Mouse (Mus musculus): Measurements from ENCODE around the gene Sv2b.
"Not testable (repeated sequence)": the region's sequence is repeated elsewhere in the genome, so short reads cannot be mapped to it uniquely, and the experiment has no call there.

Sv2b gene

GRCm38 (mm10) chr7:75216180-75216579 lies 92.9 kb downstream of the Sv2b start:
- no peak for DNase-seq (ENCODE audit: low read depth, low spot score)

DNA sequence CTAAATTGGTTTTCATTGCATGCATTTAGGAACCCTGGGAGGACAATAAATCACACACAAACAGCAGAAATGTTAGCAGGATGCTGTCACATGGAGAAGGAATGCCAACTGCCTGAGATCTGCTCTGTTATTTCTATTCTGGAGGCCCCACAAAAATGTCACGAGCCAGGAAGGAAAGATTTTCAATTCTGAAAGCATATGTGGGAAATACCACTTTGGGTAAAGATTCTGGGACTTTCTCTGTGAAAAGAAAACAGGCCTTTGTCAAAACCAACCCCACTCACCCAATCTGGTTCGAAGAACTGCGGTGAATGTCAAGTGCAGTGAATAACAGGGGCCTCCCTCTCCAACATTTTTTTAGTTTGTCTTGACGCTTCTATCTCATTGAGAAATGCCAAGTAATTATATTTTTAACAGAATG lies 99.8 kb downstream of the Sv2b start:
- no peak for DNase-seq (ENCODE audit: low read depth, low spot score)

DNA sequence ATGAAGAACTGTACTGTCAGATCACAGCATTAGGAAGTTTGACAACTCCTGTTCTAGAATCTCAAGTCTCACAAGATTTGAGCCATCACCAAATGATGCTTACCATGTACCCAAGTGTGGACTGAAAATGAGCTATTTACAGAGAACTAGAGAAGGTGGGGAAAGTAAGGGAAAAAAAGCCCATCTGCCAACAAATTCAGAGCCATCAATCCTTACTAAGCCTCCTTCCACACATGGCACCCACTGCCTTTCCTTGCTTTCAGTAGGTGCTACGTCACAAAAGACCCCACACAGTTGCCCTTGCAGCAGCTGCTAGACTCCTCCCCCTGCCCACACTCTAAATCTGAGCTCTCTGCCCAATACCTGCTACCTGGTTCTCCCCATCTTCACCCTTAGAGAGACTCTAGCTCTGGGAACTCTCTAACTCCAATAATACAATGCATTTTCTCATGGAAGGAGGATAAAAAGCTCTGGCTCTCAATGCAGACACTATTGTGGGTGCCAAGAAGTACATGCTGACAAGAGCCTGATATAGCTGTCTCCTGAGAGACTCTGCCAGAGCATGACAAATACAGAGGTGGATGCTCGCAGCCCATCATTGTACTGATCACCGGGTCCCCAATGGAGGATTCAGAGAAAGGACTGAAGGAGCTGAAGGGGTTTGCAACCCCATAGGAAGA lies 101.0 kb downstream of the Sv2b start:
- no peak for DNase-seq (ENCODE audit: low read depth, low spot score)

DNA sequence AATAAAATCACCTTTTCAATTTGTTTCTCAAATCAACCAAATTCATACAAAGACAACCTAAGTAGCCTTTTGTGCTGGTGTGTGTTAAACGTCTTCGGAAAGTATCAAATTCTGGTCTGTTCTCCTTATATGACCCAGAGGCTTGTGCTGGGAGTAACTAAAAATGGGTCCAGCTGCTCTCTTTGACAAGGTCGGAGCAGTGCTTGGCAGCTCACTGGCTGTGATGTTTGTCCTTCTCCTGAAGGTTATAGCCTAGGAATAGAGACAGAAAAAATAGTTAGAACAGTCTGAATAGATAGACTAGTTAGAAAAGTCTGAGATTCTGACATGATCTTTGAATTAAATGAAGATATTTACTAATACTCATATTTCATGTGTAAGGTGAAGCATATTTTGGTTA lies 102.4 kb downstream of the Sv2b start:
- no peak for DNase-seq (ENCODE audit: low read depth, low spot score)

DNA sequence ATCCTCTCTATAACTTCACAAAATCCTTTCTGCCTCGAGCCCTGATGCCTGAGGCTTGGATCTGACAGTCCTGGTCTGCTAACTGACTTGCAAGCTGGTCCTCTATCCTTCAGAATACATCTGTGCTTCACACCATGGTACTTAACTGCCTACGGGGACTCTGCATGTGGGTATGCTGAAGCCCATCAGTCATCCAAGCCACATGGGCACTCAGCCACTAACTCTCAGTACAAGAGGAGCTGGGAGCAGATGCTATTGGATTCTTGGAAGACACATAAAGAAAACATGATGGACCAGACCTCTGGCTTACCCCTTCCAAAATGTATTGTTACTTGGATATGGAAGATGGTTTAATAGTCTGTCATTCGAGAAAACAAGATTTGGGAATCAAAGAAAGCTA lies 103.7 kb downstream of the Sv2b start:
- DNase-seq (ENCODE audit: low read depth, low spot score), result no peak

GRCm38 (mm10) chr7:75194919-75195230 lies 114.2 kb downstream of the Sv2b start:
- DNase-seq (ENCODE audit: low read depth, low spot score), result not testable (repeated sequence)

GRCm38 (mm10) chr7:75194158-75194918 lies 114.7 kb downstream of the Sv2b start:
- no peak for DNase-seq (ENCODE audit: low read depth, low spot score)

- no peak for DNase-seq (ENCODE audit: low read depth, low spot score)
These were observed 118.9 kb downstream of the Sv2b start for GRCm38 (mm10) chr7:75190192-75190591.

GRCm38 (mm10) chr7:75175042-75175441 lies 134.0 kb downstream of the Sv2b start:
- DNase-seq (ENCODE audit: low read depth, low spot score), result no peak

- DNase-seq (ENCODE audit: low read depth, low spot score), result no peak
These were observed 141.6 kb downstream of the Sv2b start for GRCm38 (mm10) chr7:75167481-75167880.

- DNase-seq (ENCODE audit: low read depth, low spot score), result no peak
These were observed 161.9 kb downstream of the Sv2b start for GRCm38 (mm10) chr7:75147174-75147573.

DNA sequence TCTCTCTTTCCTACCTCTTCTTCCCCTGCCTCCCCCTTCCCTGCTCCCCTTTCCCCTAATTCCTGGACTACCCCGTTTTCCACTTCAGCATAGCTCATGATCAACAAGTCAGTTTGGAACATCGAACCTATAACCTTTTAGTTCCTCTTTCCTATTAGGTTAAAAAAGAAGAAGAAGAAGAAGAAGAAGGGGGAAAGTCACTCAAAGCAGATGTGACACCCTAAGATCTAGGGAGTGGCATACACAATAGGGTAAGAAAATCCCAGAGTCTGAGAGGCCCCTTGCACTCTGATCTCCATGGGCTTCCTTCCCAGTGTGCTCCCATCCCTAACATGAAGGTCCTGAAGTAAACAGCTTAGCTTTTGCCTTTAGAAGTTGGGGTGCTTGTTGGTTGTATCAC lies 166.3 kb downstream of the Sv2b start:
- DNase-seq (ENCODE audit: low read depth, low spot score), result no peak

DNA sequence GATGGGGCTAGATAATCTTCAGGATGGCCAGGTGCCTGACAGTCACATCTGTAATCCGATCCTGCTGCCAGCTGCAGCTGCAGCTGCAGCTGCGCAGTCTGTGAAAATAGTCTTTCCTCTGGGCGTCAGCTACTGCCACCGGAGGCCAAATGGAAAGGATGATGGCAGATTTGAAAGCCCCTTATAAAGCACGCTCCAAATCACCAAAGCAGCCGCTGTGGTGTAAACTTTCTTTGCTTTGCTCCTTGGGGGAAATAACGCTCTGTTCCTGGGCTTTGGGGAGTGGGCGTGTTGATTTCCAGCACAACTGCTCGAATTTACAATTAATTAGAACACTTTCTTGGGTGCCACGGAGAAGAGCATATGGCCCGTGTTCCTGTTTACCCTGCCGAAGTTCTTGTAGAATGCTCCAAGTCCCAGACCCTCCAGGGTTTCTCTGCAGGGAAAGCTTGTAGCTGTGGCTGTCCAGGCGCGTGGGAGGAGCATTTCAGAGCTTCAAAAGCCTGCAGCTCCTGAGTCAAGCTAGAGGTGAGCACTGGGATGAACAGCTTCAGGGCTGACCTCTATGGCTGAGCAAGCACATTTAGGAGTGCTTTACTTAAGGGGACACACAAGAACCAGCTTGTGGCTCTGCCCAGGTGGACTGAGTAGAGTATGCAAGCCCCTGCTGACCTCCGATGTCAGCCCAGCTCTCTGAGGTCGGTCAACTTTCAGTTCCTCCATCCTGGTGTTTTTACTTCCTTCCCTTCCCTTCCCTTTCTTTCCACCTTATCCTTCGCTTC lies 167.0 kb downstream of the Sv2b start:
- DNase-seq (ENCODE audit: low read depth, low spot score), result no peak

DNA sequence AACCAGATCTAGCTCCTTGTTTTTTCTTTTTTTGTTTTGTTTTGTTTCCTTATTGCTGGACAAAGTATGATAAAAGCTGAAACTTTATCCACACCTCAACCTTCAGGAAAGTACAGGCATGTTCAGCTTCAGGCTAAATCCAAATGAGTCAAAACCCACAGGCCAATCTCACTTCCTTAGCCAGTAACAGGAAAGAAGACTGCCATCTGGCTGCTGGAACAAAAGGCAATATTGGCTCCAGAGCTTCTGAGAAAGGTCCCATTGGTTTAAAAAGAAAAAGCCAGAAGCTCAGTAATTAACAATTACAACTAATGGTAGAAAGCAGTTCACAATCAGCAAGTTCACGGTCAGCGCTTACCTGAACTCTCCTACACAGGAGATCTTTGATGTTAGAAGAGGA lies 169.8 kb downstream of the Sv2b start:
- DNase-seq (ENCODE audit: low read depth, low spot score), result no peak

- peak; percentile 58 for DNase-seq (ENCODE audit: low read depth, low spot score)
These were observed 174.1 kb downstream of the Sv2b start for GRCm38 (mm10) chr7:75134710-75135617.

GRCm38 (mm10) chr7:75128036-75128435 lies 181.0 kb downstream of the Sv2b start:
- DNase-seq (ENCODE audit: low read depth, low spot score), result no peak

- no peak for DNase-seq (ENCODE audit: low read depth, low spot score)
These were observed 185.0 kb downstream of the Sv2b start for GRCm38 (mm10) chr7:75124067-75124466.

DNA sequence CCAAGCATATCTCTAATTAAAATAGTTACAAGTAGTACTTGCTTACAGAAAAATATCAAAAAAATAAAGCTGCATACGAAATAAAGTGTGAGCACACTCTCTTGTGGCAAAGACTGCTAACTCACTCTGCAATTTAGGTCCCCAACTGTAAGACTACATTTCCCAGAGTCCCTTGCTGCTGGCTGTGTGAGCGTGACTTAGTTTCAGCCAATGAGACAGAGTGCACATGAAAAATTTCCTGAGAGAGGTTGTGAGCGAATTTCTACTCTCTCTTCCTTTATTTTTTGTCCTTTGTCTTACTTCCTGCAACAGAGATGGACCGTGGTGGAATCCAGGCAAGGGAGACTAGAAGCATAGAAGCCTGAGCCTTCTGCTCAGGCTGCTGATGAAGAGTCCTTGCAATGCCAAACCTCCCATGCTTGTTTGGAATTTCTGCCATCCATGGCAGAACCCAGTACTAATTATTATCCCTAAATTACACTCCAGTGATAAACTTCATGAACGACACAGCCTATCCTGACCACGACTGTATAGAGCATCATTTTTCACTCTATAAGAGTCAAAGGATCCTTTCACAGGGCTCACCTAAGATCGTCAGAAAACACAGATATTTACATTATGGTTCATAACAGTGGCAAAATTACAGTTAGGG lies 190.9 kb downstream of the Sv2b start:
- DNase-seq (ENCODE audit: low read depth, low spot score), result no peak

DNA sequence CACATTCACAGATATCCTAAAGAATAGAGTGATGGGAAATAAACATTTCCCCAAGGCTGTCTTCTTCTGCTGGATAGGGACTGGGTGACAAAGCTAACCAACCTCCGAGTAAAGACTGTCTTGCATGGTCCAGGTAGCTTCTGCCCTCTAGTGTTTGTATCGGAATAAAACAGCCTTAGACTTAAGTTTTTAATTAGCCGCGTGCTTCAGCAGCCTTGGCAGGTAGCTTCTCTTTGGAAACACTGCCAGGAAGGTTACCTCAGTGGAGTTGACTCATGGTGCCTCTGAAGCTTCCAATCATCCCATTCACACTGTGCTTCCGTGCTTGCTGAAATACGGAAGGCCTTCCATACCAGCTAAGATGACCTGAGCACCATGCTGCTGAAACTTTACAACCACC lies 198.4 kb downstream of the Sv2b start:
- peak; percentile 20 for DNase-seq (ENCODE audit: low read depth, low spot score)

DNA sequence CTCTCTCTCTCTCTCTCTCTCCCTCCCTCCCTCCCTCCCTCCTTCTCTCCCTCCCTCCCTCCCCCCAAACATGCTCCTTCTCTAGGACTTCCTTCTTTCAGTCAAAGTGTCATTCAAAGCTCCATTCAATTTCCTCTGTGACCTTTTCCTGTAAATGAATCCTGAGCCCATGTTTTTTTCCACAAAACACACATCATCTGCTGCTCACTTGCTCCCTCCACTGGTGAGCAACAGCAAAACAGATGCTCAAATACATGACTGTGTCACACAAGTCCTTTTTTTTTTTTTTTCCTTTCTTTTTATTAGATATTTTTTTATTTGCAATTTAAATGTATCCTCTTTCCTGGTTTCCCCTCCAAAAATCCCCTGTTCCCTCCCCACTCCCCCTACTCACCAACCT lies 201.6 kb downstream of the Sv2b start:
- peak; percentile 34 for DNase-seq (ENCODE audit: low read depth, low spot score)

GRCm38 (mm10) chr7:75103900-75104299 lies 205.2 kb downstream of the Sv2b start:
- DNase-seq (ENCODE audit: low read depth, low spot score), result no peak

All from retina, postnatal 7 days (tissue).